In the genomic region with DNA sequence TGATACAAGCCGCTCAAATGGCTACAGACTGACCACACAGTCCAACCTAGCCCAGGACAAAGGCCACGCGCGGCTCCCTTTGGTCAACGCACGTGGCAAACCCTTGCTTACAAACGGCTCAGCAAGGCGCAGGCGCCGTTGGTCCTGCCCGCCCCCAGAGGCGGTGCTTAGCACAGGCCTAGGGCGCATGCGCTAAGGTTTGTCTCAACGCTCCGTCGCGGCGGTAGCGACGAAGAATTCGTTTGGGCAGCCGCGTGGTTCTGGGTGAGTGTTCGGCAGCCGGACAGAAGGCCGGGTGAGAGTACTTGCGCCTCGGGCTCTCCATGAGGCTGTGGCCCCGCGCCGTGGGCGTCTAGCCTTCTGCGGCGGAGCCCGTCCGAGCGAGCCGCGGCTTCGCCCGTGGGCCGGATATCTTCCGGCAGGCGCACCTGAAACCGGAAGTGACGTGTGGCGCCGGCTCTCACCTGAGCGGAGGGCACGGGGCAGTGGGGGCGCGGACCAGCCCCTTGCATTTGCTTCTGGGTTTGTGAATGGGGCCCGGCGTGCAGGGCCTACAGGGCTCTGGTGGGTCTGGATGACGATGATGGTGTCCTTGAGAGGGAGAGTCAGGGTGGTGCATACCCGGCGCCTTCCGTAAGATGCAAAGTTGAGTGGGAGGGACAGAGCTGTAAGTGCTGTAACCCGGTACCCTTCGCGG, we compare ENCODE assay signal across 8 mouse cellular contexts. TPM values are rescaled to one million over a fixed set of nuclear protein-coding genes. Genes with fewer than 3 reads are reported as not detected.
DNase-seq lines count a peak whose midpoint lies in the region; ATAC-seq lines count a peak whose summit lies in the region.

A gene (plus strand): TSS at position 186 of the 697 bp plus-strand sequence.

- peak within 1 kb of the TSS; percentile 51 for H3K9ac ChIP-seq in hindbrain, embryonic 11.5 days (ENCODE audit: low read depth, low read length)

- H3K9me3 ChIP-seq in hindbrain, embryonic 11.5 days (ENCODE audit: control insufficient read depth, low read length): no peaks in the 10 kb centered on the region

- H3K36me3 ChIP-seq in hindbrain, embryonic 11.5 days (ENCODE audit: control insufficient read depth, insufficient read depth, low read length): peaks cover 3% of the 10 kb centered on the region; the same call in 1 of the 2 replicates

- H3K27ac ChIP-seq in hindbrain, embryonic 11.5 days (ENCODE audit: low read depth, low read length): peak within 1 kb of the TSS; percentile 31; the same call in 1 of the 2 replicates

- peak; percentile 93 for ATAC-seq in frontal cortex, adult (ENCODE audit: low TSS enrichment)
- peak; percentile 97 for ATAC-seq in hindbrain, embryonic 11.5 days (ENCODE audit: low FRiP score)

- DNase-seq in MEL-GATA-1-ER (ENCODE audit: extremely low read depth, low read depth): peak; percentile 71
- DNase-seq in cerebellum, adult 8-10 months: peak; percentile 95
- DNase-seq in hindbrain, embryonic 11.5 days (ENCODE audit: low spot score): peak; percentile 98
- peak; percentile 94 to 95 for DNase-seq in layer of hippocampus, postnatal 10 days (ENCODE audit: low spot score in 2 of 2)
- DNase-seq in lung, postnatal 10 days: peak; percentile 96
- DNase-seq in ovary, postnatal 36 days (ENCODE audit: low spot score): peak; percentile 93
- DNase-seq in thymus, postnatal 25 days: peak; percentile 92

- H3K4me1 ChIP-seq in hindbrain, embryonic 11.5 days (replicated peaks; ENCODE audit: control insufficient read depth, insufficient read depth, low read length): no peaks in the 10 kb centered on the region; the same call in 1 of the 2 replicates

- under 1% methylated on average over 62 of the region's 62 CpGs for WGBS in hindbrain, embryonic 11.5 days

- H3K27me3 ChIP-seq in hindbrain, embryonic 11.5 days (ENCODE audit: control insufficient read depth, insufficient read depth, low read length): no peaks in the 10 kb centered on the region

- H3K4me2 ChIP-seq in hindbrain, embryonic 11.5 days (replicated peaks; ENCODE audit: low read depth, low read length): peak within 1 kb of the TSS; percentile 82

- peak within 1 kb of the TSS; percentile 69 for H3K4me3 ChIP-seq in hindbrain, embryonic 11.5 days (ENCODE audit: low read depth, low read length)

RNA-seq across cellular contexts. Expression of the gene that starts here (rescaled TPM):
- 24.4 and 32.4 TPM in 2 replicates for polyA plus RNA-seq in hindbrain, embryonic 11.5 days (2014; fragmentation: Nextera tagmentation; extraction: Ambion mirVana)
- total RNA-seq in layer of hippocampus, postnatal 10 days (2021): 10 to 100 TPM; 18.0 to 21.4 TPM

Comparison
In these comparisons a context has a peak if more than half of its experiments do, and no peak if none do; other contexts are left out.
1. Peak in every context shown above with its lines: DNase-seq, ATAC-seq, H3K4me3 ChIP-seq and H3K27ac ChIP-seq.